Mouse (Mus musculus) embryonic stem cell, embryonic (primary cell): ENCODE measurements around the gene Nppb.

Experiments used
- CTCF ChIA-PET, 4 experiments: fragments of 300-600 bp in 2 of 4; fragments of 350-600 bp in 2 of 4; sonication (Branson Sonifier 250); formaldehyde crosslinking; loops; one replicate each; lab custom pipeline; 2022; ENCODE audit warnings: inconsistent platforms in 2 of 4; lab: Charles Lee
- POLR2A ChIA-PET, 4 experiments: fragments of 300-600 bp in 2 of 4; fragments of 350-600 bp in 2 of 4; sonication (Branson Sonifier 250); formaldehyde crosslinking; loops; one replicate each; lab custom pipeline; 2022; ENCODE audit warnings: antibody characterized with exemption in 4 of 4, inconsistent platforms in 1 of 4; lab: Charles Lee

The Nppb gene

DNA sequence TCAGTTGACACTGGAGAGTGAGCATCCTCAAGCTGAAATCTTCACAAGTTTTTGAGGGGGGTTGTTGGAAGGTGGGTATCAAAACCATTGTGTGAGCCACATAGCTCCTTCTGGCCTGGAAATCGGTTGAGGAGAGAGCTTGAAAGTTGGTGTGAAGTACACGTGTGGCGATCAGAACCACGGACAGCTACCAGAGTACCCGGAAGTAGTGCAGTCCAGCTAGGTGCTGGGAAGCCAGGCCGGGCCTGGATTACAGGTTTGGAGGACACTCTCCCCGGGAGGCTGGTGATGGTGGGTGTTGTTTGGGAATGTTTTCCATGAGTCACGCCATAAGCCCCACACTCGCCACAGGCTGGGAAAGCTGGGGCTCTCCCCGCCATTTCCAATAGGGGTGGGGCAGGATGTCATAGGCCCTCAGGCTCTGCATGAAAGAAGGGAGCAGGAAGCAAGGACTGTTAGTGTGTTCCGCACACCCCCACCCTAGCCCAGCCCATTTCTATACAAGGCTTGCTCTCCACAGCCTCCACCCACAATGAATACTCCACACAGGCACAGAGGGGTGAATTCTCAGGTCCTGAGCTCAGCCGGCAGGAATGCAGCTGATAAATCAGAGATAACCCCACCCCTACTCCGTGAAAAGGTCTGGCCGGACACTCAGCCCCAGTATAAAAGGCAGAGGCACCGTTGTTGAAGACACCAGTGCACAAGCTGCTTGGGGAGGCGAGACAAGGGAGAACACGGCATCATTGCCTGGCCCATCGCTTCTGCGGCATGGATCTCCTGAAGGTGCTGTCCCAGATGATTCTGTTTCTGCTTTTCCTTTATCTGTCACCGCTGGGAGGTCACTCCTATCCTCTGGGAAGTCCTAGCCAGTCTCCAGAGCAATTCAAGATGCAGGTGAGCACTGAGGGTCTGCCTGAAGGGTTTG is at the start of gene Nppb:
Gene Nppb, plus strand, starts transcription at position 584 of the 928 bp plus-strand sequence.
- POLR2A ChIA-PET: interaction anchor here in 3 of 4 experiments (0.6 to 5.0 kb wide), 47 partner anchors 9 to 615 kb away, joined by 3 to 24 read pairs (median 4); partner anchors contain the start of genes Clcn6 (in 2 of the 3), Mthfr (in 2 of the 3), Nppa (in 2 of the 3) and Fbxo2 (in 1 of the 3)
- CTCF ChIA-PET: interaction anchor here (0.5 to 2.1 kb wide), 23 partner anchors 8 to 807 kb away, joined by 3 to 8 read pairs (median 3); partner anchors contain the start of genes Nppa (in 1 of the 4) and Plod1 (in 1 of the 4)

DNA sequence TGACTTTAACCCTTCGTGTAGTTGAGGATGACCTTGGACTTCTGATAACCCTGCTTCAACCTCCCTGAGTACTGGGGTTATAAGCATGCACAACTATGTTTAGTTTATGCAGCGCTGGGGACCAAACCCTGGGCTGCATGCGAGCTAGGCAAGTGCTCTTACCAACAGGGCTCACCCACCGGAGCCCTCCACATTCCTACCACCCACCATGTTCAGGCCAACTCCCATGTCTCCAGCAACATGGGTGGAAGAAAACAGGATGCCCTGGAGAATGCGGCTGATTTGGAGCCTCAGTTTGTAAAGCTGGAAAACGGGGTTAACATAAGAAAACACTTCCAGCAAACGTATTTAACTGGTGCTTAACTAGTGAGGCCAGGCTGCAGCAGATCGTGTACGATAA is 49.7 kb upstream of the Nppb start:
- POLR2A ChIA-PET: interaction anchor here in 3 of 4 experiments (0.7 to 2.6 kb wide), 26 partner anchors 8 to 691 kb away, joined by 3 to 7 read pairs (median 3); partner anchors contain the start of genes Clcn6 (in 1 of the 3), Mthfr (in 1 of the 3), Nppb (in 1 of the 3) and Tardbp (in 1 of the 3)
- CTCF ChIA-PET: interaction anchor here in 3 of 4 experiments (0.6 to 2.4 kb wide), 7 partner anchors 17 to 513 kb away, joined by 3 to 11 read pairs (median 4); partner anchors contain the start of genes Mtor (in 1 of the 3) and Nppb (in 1 of the 3)

DNA sequence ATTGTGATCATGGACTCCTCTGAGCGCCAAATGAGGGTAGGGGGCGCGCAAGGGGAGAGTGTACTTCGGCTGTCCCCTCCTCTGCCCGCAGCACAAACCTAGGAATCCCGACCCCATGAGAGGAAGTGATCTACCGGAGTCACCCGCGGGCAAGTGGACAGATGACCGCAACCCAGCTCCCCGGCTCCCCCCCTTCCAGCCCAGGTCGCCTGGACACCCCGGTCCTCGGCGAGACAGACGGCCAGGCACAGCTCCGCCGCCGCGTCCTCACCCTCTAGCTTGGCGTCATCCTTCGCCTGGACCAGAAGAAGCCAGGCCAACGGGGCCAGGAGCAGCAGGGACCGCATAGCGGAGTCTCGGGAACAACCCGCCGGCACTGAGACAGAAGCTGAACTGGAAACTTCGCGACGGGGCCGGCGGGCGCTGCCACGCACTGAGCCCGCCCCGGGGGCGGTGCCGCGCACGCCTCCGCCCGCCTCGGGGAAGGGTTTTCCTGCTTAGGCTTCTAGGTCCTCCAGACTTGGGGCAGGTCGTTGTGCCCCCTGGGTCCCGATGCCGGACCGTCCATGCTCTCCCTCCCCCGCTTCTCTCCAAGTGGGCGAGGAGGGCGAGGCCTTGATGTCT is 49.1 kb upstream of the Nppb start, which contains the start of gene Plod1:
Gene Plod1, minus strand, starts transcription at position 437 of the 624 bp plus-strand sequence.
- CTCF ChIA-PET: interaction anchor here (0.6 to 2.4 kb wide), 11 partner anchors 11 to 512 kb away, joined by 3 to 11 read pairs (median 3); partner anchors contain the start of genes Nppb (in 2 of the 4), Mfn2 (in 1 of the 4) and Mtor (in 1 of the 4)

DNA sequence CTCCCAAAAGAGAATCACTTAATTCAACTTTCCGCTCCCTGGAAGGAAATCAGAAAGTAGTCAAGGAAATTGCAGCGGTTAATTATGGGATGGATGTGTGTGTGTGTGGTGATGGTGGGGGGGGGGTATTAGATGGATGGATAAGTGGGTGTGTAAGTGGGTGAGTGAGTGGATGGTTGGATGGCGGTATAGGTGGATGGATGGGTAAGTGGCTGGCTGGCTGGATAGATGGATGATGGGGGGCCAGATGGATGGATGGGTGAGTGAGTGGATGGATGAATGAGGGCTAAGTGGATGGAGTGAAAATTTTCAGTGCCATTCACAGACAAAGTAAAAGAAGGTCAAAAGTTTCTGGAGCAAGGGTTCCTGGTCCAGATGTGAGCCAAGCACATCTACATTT is 48.6 kb upstream of the Nppb start:
- CTCF ChIA-PET: interaction anchor here (0.6 to 2.4 kb wide), 10 partner anchors 12 to 218 kb away, joined by 3 to 11 read pairs (median 3); partner anchors contain the start of genes Mfn2 (in 1 of the 4) and Nppb (in 1 of the 4)
- POLR2A ChIA-PET: interaction anchor here in 3 of 4 experiments (0.6 to 2.6 kb wide), 41 partner anchors 9 to 690 kb away, joined by 3 to 12 read pairs (median 4); partner anchors contain the start of genes Clcn6 (in 1 of the 3), Mthfr (in 1 of the 3), Mtor (in 1 of the 3) and Nppb (in 1 of the 3)

More for the DNA sequence above, 49.1 kb upstream of the Nppb start, which contains the start of gene Plod1:
- POLR2A ChIA-PET: interaction anchor here in 3 of 4 experiments (0.6 to 2.6 kb wide), 31 partner anchors 9 to 691 kb away, joined by 3 to 12 read pairs (median 4); partner anchors contain the start of genes Clcn6 (in 1 of the 3), Mthfr (in 1 of the 3), Nppb (in 1 of the 3) and Tardbp (in 1 of the 3)

DNA sequence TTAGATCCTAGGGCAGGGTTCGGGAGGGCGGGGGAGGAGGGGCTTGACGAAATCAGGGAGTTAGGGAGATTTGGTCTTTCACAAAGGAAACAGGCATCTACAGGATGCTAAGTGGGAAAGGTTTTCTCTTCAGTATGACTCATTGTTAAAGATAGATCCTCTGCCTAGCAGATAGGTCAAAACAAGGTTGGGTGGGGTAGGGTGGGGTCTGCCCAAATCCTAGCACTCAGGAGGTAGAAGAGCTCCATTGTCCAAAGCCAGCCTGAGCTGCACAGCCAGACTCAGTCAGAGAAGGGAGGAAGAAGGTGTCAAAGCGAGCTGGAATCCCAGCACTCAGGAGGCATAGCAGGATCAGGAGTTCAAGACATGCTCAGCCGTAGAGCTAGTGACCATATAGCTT is 48.1 kb upstream of the Nppb start:
- CTCF ChIA-PET: interaction anchor here in 3 of 4 experiments (0.5 to 2.4 kb wide), 10 partner anchors 12 to 218 kb away, joined by 3 to 11 read pairs (median 3); partner anchors contain the start of gene Mfn2 (in 1 of the 3)
- POLR2A ChIA-PET: interaction anchor here in 3 of 4 experiments (0.6 to 2.6 kb wide), 33 partner anchors 8 to 511 kb away, joined by 3 to 12 read pairs (median 4); partner anchors contain the start of genes Clcn6 (in 2 of the 3), Mthfr (in 2 of the 3), Mtor (in 1 of the 3) and Nppb (in 1 of the 3)

DNA sequence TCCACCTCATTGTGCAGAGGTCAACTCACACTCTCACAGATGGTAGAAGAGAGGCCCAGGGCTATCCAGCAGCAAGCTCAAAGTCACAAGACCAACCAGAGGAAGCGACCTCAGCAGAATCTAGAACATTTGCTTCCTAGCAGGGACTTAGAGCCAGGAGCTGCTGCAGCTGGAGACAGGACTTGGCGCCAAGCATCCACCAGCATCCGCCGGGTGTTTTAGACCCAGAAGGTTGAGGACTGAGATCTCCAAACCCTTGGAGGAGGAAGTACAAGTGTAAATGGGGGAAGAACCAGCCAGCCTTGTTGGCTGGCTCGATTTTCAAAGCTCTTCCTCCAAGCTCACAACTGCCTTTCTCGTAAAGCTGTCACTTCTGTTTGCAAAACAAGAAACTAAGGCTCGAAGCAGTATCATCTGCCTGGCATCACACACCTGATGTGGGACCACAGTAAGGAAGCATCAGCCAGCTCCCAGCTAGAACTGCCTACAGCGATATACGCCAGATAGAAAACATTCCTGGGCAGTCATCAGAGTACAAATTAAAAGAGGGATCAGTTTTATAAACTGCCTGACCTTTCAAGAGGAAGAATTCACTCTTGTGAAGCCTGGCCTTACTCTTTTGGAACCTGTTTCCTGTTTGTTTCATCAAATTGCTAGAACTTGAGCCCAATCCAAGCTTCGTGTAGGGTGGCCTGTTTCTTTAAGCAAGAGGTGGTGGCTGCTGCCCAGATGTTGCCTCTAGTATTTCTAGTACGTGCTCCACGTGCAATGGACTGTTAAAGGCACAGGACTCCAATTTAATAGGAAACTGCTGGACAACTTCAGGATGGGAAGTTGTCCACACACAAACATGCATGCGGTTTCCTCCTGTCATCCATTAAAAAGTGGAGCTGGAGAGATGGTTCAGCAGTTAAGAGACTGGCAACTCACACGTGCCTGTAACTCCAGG is 47.2 kb upstream of the Nppb start:
- ChIA-PET CTCF (interaction anchor here (0.5 to 2.4 kb wide), 10 partner anchors 11 to 231 kb away, joined by 3 to 11 read pairs (median 3); partner anchors contain the start of gene Mfn2 (in 1 of the 4)), POLR2A (interaction anchor here in 2 of 4 experiments (0.7 to 2.6 kb wide), 30 partner anchors 9 to 510 kb away, joined by 3 to 12 read pairs (median 4); partner anchors contain the start of genes Clcn6 (in 2 of the 2), Mthfr (in 2 of the 2), Mtor (in 1 of the 2) and Nppb (in 1 of the 2))

DNA sequence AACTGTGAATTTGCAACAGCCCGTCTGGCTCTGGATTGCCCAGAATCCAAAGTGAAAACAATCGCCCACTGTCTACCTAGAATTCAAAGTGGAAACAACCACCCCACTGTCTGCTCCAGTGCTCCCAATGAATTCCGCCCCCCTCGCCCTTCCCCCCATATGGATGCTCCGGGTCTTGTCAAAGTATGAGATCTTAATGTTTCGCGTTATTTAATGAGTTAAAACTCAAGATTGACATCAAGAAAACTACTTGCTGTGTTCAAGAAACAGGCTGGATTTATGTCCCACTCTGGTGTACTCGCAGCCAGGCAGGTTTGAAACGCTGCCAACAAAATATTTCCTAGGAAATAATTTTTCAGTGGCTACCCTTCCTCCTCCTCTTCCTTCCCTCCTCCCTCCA is 45.5 kb upstream of the Nppb start:
- CTCF ChIA-PET: no interaction called here

DNA sequence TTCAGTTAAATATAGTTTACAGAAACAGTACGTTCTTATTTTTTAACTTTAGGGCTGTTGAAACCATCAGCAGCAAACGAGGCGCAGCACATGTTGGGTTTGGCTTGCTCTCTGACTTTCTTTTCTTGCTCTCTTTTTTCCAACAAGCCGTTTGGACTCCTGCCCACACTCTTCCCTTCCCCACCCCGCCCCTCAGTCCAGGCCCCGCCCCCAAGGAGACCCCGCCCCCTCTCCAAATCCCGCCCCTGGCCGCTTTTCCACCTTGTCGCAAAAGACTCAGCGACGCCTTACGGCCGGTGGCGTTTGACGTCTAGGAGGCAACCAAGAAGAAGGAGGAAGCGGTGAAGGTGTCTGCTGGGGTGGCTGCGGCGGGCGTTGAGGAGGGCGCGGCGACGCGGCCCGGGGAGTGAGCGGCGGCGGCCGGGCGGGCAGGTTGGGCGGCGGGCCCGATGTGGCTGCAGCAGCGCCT is 45.0 kb upstream of the Nppb start, which contains the start of gene 2510039O18Rik:
Gene 2510039O18Rik, plus strand, starts transcription at position 320 of the 469 bp plus-strand sequence.
- POLR2A ChIA-PET: interaction anchor here in 2 of 4 experiments (0.6 to 4.2 kb wide), 12 partner anchors 9 to 134 kb away, joined by 3 to 25 read pairs (median 4); partner anchors contain the start of genes Clcn6 (in 2 of the 2) and Mthfr (in 2 of the 2)
- CTCF ChIA-PET: interaction anchor here in 3 of 4 experiments (0.6 to 1.9 kb wide), 4 partner anchors 12 to 226 kb away, joined by 3 to 5 read pairs (median 4); no protein-coding TSS in a partner anchor

More for the DNA sequence above, 45.5 kb upstream of the Nppb start:
- POLR2A ChIA-PET: no interaction called here

DNA sequence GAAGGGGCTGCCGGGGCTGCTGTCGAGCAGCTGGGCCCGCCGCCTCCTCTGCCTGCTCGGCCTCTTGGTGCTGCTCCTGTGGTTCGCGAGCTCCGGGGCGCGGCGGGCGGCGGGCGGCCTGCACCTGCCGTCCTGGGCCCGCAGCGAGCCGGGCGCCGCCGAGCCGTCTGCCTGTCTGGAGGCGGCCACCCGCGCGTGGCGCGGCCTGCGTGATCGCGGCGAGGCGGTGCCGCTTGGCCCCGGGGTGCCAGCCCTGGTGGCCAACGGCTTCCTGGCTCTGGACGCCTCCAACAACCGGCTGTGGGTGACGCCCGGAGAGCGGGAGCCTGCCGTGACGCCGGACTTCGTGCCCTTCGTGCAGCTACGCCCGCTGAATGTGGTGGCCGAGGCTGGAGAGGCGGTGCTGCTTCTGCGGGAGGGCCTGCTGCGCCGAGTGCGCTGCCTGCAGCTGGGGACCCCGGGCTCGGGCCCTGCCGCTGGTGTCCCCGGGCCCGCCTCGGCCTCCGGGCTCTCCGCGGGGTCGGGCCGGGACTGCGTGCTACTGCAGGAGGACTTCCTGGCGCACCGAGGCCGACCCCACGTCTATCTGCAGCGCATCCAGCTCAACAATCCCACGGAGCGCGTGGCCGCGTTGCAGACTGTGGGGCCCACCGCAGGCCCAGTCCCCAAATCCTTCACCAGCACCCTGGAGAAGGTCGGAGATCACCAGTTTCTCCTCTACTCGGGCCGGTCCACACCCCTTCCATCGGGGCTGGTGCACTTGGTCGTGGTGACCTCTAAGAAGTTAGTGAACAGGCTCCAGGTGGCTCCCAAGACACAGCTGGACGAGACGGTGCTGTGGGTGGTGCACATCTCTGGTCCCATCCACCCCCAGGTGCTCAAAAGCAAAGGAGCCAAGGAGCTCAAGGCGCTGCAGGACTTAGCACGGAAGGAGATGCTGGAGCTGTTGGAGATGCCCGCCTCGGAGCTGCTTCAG is 44.3 kb upstream of the Nppb start:
- POLR2A ChIA-PET: interaction anchor here in 3 of 4 experiments (0.5 to 4.2 kb wide), 27 partner anchors 8 to 134 kb away, joined by 3 to 25 read pairs (median 4); partner anchors contain the start of genes Clcn6 (in 3 of the 3), Mthfr (in 3 of the 3) and Nppb (in 1 of the 3)
- CTCF ChIA-PET: interaction anchor here in 3 of 4 experiments (0.5 to 1.9 kb wide), 8 partner anchors 12 to 226 kb away, joined by 3 to 5 read pairs (median 4); no protein-coding TSS in a partner anchor

DNA sequence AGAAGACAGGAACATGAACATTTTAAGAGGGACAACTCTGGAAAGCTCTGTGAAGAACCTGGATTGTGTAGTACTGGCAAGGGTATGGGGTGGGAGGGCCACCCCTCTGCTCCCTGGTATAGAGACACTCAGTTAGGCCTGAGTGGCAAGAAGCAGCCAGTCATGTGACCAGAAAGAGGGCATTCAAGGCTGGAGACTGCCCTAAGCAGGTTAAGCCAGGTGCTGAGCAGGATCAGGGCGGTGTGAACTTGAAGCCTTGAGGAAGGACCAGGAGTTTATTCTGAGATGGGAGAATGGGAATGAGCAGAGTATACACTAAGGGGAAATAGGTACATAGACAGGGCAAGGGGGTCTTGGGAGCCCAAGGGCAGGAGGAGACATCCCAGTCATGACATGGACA is 42.6 kb upstream of the Nppb start:
- ChIA-PET POLR2A (interaction anchor here in 3 of 4 experiments (0.5 to 4.2 kb wide), 12 partner anchors 9 to 325 kb away, joined by 3 to 25 read pairs (median 4); partner anchors contain the start of genes Clcn6 (in 1 of the 3) and Mthfr (in 1 of the 3)), CTCF (interaction anchor here in 2 of 4 experiments (0.6 to 0.7 kb wide), 3 partner anchors 102 to 345 kb away, joined by 3 to 5 read pairs (median 3); partner anchors contain the start of gene Disp3 (in 1 of the 2))

DNA sequence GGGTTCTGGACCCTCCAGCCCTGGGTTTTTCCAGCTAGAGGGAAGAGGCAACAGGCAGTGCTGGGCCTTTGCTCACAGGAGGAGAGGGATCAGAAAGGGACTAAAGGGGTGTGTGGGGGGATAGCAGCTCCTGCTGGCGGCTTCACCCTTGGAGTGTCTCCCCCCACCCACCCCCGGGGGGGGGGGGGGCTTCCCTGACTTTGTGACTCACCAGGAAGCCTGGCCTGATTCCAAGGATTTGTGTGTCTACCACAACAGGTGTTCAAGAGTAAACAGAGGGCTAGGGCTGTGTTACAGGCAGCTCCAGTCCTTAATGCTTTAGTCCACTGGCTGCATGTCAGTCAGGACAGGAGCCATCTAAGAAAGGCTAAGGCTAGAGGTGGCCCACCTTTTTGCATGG is 38.1 kb upstream of the Nppb start:
- ChIA-PET CTCF (interaction anchor here in 1 of 4 experiments (0.7 kb wide), 1 partner anchor 33 kb away, joined by 3 read pairs; no protein-coding TSS in a partner anchor), POLR2A (interaction anchor here (0.5 to 2.3 kb wide), 9 partner anchors 10 to 1829 kb away, joined by 3 to 9 read pairs (median 6); partner anchors contain the start of gene Plod1 (in 1 of the 4))

DNA sequence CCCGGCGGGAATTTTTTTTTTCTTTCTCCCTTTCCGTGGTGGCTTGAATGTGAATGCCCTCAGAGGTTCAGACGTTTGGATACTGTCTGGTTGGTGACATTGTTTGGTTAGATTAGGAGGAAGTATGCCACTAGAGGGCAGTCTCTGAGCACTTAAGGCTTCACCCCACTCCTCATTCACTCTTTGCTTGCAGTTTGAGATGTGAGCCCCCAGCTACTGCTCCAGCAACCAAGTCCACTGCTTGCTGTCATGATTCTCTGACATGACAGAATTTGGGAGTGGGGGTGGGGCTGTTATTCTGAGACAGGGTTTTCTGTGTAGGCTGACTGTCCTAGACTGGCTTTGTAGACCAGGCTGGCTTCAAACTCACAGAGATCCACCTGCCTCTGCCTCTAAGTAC is 32.0 kb upstream of the Nppb start:
- ChIA-PET CTCF (interaction anchor here in 3 of 4 experiments (0.6 to 1.4 kb wide), 22 partner anchors 10 to 1298 kb away, joined by 3 to 11 read pairs (median 4); partner anchors contain the start of genes Fbxo2 (in 1 of the 3), Fbxo44 (in 1 of the 3), Fbxo6 (in 1 of the 3) and Nppb (in 1 of the 3)), POLR2A (interaction anchor here in 1 of 4 experiments (0.9 to 1.3 kb wide), 6 partner anchors 10 to 91 kb away, joined by 3 to 7 read pairs (median 4); partner anchors contain the start of genes Clcn6, Mthfr and Plod1)

DNA sequence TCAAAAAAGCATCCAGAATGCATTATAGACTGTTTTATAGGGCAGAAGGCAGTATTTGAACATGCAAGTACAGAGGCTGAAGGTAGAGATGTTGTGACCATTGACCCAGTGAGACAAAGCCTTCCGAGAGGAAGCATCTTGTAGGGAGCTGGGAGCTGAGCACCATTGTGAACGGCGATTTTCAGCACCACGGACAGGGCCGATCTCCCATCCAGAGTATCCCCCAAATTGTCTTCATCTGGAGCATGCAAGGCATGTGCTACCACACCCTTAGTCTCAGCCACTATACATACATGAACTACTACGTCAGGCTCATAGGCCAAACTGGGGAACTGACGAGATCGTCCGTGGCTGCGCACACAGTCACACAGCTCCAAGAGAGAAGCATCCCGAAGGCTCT is 28.4 kb upstream of the Nppb start:
- ChIA-PET POLR2A (interaction anchor here in 2 of 4 experiments (0.6 to 2.0 kb wide), 10 partner anchors 9 to 203 kb away, joined by 3 to 9 read pairs (median 4); partner anchors contain the start of genes Fbxo2 (in 1 of the 2), Fbxo44 (in 1 of the 2), Fv1 (in 1 of the 2) and Miip (in 1 of the 2)), CTCF (interaction anchor here in 2 of 4 experiments (0.6 to 3.0 kb wide), 15 partner anchors 9 to 635 kb away, joined by 3 to 15 read pairs (median 4); partner anchors contain the start of genes Disp3 (in 1 of the 2) and Nppb (in 1 of the 2))
